Mouse (Mus musculus): Measurements from ENCODE around the gene Agap1.
A peak's percentile ranks its signal among the peaks of the same experiment; 100 is the strongest.

Gene Agap1

DNA sequence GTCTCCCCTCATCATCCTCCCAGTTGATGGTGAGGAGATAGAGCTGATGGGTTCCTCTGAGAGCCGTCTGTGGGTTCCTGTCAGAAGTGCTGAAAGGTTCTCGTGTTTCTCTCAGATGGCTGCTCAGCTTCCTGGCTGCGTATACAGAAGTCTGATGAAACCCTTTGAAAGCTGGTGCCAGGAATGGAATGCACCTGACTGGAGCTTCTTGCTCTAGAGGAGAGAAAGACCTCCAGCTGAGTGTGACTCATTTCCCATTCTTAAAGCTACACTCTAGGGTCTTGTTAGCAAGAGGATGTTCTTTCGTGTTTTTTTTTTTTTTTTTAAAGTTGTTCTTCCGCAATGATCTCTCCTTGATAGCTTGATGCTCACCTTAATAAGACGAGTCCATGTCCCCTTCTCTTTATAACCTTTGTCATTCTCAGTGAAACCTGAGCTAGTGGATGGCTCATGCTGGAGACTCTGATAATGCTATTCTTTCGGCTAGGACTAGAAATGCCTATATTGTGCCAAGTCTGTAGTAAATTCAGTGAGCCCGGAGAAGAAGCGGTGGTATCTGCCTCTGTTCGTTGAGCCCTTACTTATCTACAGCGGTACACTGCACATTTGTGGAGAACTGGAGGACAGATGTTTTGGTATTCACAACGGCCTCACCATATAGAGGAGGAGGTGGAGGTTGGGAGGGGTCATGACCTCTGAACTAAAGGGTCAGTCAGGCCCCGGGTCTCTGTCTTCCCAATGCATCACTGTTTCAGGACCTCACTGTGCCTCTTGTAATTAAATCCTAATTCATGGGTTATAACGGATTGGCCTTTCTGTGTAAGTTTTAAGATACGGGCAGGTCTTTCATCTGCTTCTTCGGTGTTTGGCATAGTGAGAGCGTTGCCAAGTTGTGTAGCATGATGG, 2.8 kb downstream of the Agap1 start:
- peak; percentile 85 for DNase-seq (ENCODE audit: low read depth, low spot score)

DNA sequence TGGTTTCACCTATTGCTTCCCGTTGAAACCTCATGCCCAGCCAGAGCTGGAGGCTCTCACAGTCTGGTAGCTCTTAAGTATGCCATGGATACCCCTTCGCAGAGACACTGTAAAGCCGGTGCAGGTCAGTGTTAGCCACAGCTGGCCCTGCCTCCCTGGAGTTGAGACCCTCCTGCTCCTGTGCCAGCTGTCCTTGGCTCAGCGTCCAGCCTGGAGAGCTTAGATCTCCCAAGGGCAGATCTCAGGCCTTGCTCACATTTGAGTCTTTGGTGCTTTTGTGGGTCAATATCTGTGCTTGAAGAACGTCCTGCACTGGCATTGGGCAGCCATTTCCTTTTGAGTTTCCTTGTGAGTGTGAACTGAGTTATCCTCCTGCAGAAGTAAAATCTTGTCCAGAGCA, 7.3 kb downstream of the Agap1 start:
- DNase-seq (ENCODE audit: low read depth, low spot score): no peak

DNA sequence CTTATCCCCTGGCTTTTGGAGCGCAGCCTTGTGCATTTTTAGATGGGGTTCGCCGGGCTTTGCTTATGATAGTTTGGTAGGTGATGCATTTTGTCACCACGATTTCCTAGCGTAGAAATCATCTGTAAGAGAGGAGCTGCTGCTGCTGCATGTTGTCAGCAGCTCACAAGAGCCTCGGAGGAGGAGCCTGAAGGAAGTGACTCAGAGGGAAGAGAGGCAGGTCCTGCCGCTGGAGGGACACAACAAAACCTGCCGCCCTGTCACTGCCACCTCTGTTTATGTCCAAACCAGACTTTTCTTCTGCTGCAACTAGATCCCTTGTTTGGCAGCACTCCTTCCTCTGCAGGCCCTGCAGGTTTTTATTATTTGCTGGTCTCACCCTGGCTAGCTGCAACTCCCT, 8.5 kb downstream of the Agap1 start:
- peak; percentile 75 for DNase-seq (ENCODE audit: low read depth, low spot score)

DNA sequence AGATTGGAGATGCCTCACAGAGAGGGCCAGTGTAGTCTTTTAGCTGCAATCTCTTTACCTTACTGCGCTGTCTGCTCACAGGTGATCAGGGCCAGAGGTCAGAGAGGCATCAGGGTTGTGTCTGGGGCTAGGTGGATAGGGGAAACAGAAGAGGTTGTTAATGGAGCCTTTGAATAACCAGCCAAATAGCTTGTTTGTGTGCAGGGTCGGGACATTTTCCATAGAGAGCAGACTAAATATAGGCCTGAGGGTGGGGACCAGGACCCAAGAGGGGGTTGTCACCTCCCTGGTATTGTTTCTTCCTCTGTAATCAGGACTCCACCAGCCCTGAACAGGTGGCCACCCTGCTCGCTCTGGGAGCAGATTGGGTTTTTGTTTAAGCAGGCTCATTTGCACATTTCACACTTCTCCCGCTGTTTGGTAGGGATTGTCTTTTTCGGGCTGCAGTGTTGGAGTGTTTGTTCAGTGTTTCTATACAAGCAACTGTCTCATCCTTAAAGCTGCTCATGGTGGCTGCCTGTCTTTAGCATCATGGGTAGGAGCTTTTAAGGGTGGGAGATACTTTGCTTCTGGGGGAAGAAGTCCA, 10.9 kb downstream of the Agap1 start:
- no peak for DNase-seq (ENCODE audit: low read depth, low spot score)

DNA sequence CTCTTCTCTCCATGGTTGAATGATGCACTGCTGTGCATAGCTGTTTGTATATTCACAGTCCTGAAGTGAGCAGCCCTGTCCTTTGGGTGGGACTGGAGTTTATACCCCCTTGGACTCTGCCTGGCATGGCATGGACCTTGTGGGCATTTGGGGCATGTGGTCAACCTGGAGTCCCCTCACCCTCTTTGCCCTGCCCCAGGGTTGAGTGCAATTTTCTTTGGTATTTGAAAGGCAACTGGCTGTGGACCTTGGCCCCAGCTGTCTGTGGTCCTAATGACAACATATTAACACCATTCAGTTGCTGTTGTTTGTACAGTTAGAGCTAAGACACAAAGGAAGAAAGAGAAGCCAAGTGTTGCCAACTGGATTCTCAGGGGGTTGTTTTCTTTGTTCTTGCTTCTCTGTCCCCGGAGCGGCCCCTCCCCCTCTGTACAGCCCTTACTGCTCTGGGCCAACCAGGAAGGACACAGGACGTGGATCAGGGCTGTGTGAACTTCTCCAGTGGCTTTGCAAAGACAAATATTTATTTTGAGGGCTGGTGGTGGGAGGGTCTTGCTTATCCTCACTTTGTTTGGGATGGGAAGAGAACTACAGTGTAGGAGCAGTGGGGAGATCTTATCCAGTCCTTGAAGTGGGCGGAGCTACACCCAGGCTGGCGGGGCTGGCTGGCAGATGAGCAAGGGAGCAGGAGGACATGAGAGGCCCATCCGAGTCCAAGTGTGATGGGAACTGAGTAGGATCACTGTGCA, 12.9 kb downstream of the Agap1 start:
- no peak for DNase-seq (ENCODE audit: low read depth, low spot score)

DNA sequence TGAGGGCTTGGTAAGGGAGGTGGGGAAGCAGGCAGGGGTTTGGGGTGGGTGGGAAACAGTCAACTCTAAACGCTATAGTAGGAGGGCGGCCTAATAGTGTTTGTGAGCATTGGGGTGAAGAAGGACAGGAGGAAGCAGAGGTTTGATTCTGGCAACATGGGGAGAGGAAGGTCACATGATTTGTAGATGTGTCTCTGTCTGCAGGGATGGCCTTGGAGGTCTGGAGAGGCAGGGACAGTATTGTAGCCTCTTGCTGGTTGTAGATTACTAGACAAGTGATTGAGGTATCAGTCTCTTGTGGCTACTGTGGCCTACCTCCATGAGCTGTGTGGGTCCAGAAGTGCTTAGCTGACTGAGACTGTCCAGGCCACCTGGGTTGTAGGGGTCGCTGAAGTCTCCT, 13.5 kb downstream of the Agap1 start:
- DNase-seq (ENCODE audit: low read depth, low spot score): no peak

DNA sequence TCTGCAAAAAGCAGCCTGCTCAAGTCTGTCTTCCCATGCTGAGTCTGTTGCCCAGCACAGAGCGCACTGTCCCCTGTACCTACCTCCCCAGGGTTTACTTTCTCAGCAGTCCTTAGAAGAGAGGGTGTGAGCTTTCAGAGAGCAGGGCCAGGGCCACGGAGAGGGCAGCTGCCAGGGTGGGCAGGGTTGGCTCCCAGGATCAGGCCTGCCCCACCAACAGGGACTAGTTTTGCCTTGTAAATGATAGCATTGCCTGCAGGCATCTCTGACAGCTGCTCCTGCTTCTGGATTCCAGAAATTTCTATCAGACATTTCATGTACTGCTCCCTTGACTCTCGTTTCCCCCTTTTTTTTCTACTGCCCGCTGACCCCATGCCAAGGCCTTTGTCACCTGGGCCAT, 16.8 kb downstream of the Agap1 start:
- DNase-seq (ENCODE audit: low read depth, low spot score): no peak

DNA sequence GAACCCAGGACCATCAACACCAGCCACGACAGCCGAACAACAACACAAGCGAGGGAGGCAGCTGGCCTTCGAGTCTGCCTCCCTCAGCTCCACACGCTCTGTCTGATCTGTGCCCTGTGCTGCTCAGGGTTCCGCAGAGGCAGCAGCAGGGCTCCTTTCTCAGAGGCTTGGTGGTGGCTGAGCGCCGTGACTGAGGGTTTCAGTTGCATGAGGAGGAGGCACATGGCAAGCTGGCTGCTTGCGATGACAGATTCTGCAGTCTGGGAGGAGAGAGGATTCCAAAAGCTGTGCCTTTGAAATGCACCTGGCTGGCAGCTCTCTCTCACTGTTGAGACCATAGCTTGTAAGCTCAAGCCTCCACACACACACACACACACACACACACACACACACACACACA, 17.3 kb downstream of the Agap1 start:
- DNase-seq (ENCODE audit: low read depth, low spot score): no peak

DNA sequence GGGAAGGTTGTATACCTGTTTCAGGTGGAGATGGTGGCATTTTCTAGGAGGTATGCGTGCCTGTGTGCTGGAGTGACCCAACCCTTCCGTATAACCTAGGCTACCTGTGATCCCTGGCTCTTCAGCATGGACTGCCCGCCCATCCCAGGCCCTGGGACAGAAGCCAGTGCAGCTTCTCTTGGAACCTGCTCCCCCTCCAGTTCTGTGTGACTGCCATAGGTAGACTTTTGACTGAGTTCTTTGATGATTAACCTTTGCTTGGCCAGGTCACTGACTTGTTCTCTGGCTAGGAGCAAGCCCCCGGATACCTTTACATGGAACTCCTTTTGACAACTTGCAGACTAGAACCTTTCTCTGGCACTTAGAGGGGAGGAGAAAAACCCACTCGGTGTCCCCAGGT, 19.3 kb downstream of the Agap1 start:
- DNase-seq (ENCODE audit: low read depth, low spot score): no peak

DNA sequence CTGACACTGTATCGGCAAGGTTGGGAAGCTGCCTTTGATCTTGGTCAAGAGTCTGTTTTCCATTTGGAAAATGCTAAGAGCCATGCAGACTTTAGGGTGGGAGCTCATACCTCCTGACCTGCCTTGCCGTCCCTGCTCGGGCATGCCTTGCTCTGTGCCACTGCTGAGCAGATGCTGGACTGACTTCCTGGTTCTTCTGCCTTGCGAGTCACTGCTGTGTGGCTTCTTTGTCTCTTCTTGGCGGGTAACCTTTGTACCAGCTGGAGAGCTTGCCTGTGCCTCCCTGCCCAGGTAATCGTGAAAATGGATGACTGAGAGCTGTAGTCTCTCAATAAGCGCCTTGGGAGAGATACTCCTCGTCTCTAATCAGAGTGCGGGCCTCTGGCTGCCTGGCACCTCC, 20.2 kb downstream of the Agap1 start:
- DNase-seq (ENCODE audit: low read depth, low spot score): peak; percentile 11

DNA sequence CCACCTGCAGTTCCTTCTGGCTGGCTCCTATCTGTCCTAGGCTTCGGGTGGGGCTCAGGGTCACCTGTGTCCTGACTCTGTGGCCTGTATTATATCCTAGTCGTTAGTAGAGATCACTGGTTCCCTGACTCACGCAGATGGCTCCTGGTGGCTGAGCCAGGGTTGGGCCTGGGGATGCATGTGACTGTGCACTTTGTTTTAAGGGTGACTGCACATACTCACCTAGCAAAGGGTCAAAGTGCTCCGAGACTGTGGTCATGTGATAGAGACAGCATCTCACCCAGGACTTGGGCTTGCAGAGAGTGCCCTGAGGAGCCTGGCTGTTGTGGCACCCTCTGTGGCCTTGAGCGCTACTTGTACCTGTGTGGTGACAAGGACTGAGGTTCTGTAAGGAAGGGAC, 22.4 kb downstream of the Agap1 start:
- no peak for DNase-seq (ENCODE audit: low read depth, low spot score)

DNA sequence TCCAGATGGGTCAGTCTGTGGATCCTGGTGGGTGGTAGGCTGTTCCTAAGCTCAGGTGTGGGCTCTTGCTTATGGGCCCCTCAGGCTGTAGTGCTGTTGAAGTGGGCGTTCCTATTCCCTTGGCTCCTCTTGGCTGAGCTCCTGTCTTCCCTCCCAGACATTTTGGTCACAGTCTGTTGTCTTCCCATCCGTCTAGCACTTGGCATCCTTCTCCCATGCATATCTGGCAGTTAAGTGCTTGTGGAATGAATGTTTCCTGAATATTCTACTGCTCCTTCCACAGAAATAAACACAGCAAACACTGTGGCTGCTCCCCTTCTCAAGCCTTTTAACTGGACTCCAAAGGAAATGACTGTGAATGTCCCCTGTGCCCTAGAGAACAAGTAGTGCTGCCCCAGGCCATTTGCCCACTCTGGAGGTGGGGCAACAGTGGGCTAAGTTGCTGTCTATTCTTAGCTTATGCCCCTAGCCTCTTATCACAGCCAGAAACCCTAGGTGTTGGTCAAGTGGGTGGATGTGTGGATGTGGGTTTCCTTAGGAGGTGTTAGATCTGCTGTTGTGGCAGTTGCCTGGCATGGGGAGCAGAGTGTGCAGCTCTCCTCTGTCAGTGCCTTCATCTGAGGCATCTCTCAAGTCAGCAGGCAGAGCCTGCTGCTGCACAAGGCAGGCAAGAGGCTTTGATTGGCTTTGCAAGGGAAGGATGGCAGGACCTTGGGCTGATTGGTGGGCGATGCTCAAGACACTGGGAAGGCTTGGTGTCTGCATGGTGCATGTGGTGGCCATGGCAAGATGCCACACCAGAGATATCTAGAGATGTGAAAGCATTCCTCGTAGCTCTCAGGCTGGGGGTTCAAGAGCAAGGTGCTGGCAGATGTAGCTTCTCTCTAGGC, 24.2 kb downstream of the Agap1 start:
- no peak for DNase-seq (ENCODE audit: low read depth, low spot score)

DNA sequence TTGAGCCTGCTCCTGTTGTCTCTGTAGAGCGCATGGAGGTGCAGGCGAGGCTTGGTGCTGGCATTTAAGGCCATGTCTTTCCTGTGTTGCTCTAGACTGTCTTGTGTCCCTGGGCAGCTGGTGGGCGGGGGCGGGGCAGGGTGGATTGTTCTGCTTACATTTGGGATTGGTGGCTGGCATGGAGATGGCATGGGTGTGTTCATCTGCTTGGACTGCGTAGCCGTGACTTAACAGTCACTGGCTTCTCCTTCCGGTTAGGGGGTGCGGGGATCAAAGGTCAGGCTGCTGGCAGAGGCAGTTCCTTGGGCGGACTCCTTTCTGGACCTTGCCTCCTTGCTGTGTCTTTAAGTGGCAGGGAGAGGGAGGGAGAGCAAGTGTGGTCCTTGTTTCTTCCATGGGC, 26.5 kb downstream of the Agap1 start:
- no peak for DNase-seq (ENCODE audit: low read depth, low spot score)

DNA sequence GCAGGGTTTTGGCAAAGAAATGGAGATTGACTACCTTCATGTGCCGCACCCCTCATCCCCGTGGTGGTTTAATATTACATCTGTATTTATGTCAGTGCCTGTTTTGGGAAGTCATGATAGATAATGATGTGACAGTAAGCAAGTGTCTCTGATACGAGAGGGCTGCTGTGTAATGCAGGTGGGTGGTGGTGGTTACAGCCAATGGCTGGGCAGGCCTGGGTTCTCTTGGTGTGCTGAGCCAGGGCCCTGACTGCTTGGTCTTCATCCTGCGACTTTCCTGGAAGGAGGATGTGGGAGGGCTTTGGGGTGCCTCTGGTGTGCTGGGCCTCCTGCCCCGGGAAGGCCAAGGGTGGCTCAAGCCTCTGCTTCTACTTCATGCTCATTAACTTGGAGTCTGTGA, 28.2 kb downstream of the Agap1 start:
- no peak for DNase-seq (ENCODE audit: low read depth, low spot score)

DNA sequence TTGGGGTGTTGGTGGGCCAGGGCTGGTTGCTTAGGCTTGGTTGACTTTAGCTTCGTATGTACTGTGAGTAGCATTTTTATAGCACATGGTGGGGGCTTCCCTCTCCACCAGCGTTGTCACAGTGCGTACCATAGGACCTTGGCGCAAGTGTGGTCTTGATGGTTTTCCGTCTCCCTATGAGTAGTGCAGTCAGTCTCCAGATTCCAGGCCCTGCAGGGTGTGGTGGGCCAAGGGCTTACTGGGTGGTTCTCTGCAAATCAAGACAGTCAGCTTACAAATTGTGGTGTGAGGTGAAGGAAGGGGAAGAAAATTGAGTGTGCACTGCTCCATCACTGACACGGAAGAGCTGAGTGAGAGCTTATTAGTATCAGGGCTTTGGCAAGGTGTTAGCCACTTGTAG, 32.3 kb downstream of the Agap1 start:
- no peak for DNase-seq (ENCODE audit: low read depth, low spot score)

DNA sequence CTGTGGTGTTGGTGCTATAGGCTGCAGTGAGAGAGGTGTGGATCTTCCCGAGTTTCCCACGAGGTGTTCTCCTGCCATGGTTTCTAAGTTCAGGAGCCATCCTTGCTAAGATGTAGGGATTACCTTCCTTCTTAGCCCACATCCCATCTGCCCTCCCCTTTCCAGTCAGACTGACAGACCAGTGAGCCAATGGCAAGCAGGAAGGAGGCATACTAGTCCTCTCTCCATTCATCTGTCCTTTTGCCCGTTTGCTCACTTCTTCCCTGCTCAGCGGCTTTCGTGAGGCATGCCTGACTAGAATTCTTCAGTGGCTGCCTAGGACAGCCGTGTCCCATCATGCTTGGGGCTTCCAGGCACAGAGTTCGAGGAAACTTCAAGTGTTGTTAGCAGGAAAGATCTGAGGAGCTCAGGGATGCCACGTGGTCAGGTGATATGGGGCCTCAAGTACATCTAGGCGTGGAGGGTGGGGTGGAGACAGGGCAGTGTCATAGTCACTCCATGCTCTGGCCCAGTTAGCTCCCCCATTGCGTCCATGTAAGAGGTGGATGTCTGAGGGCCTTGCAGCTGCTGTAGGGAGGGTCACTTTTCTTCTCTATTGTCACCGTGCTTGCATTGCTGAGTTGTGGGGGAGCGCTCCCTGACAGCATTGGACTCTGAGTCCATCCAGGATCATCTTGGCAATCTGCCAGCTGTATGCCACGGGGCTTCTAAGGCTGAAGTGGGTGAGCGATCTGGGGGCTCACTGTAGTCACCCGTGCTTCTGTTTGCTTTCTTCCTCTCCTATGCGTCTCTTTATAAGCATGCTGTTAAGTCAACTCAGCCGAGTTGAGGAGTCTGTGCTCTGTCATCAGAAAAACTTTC, 34.7 kb downstream of the Agap1 start:
- DNase-seq (ENCODE audit: low read depth, low spot score): no peak

DNA sequence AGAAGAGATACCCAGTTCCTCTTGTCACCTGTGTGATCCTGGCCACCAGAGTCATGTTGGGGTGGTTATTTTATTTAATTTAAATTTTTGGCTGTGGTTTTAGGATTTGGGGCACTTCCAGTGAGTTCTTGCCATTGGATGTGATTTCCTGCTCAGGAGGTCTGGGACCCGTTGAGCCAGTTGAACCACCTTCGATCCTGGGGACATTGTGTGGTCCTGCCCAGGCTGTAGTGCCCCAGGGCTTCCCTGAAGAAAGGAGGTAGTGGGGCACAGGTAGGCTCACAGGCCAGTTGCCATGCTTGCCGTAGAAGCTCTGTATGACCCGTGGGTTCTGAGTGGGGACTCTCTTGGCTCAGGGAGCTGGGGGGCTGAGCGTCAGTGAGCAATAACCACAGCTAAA, 38.6 kb downstream of the Agap1 start:
- no peak for DNase-seq (ENCODE audit: low read depth, low spot score)

DNA sequence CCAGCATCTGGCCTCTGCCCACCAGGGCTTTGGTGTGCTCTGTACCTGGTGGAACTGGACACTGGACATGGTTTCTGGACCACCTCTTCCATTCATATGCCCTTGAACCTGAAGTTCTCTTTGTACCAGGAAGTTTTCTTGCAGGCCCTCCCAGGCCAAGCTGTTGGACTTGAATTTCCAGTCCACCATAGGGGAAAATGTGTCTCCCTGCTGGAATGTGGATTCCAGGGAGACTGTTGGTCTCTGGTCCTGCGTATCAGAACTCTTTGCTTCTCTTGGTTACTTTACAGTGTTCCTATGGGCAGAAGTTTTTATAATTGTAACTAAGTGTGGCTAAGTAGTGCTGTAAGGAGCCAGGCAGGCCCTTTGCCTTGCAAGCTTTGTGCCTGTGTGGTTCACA, 40.2 kb downstream of the Agap1 start:
- DNase-seq (ENCODE audit: low read depth, low spot score): no peak

DNA sequence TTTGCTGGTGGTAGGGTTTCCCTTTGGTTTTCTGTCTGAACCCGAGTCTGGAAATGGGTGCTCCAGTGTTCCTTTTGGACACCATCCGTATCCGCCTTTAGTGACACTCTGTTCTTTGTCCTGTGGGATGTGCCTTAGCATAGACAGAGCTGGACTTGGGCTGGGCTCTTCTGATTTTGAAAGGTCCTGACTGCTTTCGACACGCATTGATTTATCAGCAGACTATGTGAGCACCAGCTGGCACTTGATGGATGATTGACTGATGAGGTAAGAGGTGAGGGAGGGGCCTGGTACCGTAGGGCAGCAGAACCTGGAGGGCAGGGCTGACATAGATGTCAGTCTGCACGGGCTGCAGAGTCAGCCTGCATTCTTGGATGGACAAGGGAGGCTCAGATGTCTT, 41.6 kb downstream of the Agap1 start:
- DNase-seq (ENCODE audit: low read depth, low spot score): no peak

DNA sequence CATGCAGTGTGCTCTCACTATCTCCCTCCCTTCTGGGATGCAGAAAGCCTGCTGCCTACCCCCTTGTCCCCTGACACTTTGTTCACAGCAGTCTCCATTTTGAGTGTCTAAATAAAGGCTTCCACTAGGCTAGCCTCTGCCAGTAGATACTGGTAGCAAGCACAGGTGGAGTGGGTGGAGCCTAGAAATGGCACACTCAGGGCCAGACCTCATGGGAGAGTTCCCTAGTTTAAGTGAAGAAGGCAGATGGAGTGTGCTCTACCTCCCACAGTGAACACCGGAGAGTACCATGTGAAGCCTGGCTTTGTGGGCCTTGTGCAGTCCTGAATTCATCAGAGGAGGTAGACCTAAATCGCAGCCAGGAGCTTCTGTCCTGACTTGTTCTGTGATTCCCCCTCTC, 46.3 kb downstream of the Agap1 start:
- DNase-seq (ENCODE audit: low read depth, low spot score): no peak

DNA sequence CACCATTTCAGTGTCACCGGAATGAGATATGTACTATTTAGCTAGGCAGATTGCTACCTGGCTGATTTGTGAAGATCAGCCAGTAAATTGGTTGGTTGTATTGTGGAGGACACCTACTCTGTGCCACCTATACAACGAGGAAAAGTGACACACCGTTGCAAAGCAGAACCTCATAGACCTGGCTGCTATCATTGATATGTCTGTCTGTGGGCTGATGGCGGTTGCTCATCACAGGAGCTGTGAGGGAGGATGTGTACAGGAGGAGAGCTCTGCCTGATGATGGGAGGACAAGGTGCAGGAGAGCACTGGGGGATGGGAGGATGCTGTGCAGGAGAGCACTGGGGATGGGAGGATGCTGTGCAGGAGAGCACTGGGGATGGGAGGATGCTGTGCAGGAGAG, 46.7 kb downstream of the Agap1 start:
- DNase-seq (ENCODE audit: low read depth, low spot score): no peak
